Mouse (Mus musculus) kidney, adult 8-10 months (tissue): ENCODE results near the gene Polr3c.
"Not testable (repeated sequence)": the region's sequence is repeated elsewhere in the genome, so short reads cannot be mapped to it uniquely, and the experiment has no call there.

Source experiments
- DNase-seq, 2 experiments: peaks; one replicate each; pipeline ENCODE4 v3.0.0; 2022

Gene Polr3c

DNA sequence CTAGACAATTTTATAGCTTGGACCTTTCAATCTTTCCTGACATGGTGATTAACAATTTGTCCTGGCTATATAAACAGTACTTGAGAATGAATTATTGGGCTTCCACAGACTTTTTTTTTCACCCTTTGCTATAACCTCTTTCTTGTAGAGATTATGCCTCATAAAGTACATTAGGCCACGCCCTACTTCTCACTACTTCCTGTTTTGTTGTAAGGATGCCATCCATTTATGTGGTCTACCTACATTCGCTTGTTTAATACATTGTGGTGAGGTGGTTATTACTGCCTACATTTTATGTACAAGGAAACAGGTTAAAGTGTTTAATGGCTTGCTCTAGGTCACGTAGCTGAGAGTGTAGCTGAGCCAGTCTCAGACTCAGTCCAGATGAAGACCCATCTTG lies 52.3 kb downstream of the Polr3c start:
- no peak for DNase-seq

DNA sequence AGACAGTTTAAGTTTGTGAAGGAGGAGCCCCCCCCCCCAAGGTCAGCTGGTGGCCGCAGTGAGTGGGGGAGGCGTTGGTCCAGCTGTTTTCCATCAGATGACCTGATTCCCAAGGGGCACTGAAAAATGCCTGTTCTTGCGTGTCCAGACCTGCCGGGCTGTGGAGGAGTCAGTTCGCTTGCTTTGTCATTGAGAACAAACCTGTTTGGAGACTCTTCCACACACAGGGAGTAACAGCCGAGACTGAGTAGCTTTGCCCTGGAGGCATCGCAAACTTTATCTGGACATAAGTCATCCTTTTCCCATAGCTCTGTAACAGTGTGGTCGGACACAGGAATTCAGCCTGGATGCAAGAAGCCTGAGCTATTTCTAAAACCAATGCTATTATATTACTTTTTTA lies 53.0 kb downstream of the Polr3c start:
- DNase-seq, result no peak

DNA sequence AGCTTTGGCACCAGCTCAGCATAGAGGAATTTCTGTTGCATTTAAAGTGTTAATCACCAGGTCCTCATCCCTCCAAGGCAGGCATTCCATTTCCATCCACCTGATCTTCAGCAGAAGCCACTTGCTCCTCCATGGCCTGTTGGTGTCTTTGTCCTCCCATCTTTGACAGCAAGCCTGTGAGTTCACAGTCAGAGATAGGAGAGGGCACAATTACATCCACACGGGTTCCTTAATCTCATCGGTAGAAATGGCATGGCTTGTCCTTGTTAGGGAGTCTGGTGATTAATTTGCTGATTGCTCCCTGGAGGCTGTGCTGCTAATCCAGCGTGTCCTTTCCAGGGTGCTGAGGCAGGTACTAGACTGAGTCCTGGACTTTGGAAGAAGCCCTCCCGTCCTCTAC lies 53.9 kb downstream of the Polr3c start:
- DNase-seq, result no peak

DNA sequence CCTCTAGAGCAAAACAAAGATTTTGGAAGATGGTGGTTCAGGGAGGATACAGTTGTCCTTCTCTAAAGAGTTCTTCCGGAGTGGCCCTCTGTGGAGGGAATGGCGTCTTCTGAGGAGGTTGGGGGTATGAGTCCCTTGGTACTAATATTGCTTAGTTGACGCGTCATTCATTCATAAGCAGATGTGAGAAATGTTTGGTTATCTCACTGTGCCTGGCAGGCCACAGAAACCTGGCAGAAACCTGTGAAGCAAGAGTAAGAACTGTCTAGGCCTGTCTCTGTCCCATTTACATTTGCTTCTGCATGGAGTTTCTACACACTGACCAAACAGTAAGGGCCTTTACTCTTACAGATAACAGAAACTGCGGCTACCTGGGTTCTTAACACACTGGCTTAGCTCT lies 55.9 kb downstream of the Polr3c start:
- DNase-seq, result no peak

DNA sequence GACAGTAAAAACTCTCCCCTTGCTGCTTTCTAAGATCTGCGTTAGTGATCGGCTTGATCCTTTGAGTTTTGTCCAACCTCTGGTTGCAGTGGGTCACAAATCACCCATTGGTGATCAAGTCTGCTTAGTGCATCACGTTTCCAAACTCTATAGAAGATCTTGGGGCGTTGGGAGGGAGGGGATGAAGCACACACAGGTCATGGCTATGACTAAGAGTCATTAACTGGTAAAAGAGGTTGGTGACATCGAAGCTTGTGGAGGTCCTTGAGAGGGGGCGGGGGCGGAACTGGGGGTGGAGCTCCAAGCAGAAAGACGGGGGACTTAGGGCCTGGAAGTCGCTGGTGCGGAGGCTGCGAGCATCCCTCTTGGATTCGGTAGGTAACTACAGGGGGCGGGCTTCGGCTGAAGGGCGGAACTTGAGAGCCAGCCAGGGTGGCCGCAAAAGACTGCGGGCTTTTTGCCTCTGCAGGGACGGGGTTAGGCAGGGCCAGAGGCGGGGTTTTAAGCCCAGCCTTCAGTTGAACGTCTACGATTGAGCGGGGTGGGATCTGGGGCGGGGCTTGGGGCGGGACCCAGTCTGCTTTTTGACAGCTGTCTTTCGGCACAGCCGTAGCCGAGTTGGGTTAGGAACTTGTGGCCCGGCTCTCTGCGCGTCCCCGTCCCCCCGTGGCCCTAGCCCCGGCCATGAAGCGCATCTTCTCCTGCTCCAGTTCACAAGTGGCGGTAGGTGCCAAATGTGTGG lies 57.5 kb downstream of the Polr3c start, which contains the start of gene Ankrd35:
Gene Ankrd35 (plus strand): TSS at position 405 of the 742 bp plus-strand sequence.
- peak; percentile 84 to 86 for DNase-seq

DNA sequence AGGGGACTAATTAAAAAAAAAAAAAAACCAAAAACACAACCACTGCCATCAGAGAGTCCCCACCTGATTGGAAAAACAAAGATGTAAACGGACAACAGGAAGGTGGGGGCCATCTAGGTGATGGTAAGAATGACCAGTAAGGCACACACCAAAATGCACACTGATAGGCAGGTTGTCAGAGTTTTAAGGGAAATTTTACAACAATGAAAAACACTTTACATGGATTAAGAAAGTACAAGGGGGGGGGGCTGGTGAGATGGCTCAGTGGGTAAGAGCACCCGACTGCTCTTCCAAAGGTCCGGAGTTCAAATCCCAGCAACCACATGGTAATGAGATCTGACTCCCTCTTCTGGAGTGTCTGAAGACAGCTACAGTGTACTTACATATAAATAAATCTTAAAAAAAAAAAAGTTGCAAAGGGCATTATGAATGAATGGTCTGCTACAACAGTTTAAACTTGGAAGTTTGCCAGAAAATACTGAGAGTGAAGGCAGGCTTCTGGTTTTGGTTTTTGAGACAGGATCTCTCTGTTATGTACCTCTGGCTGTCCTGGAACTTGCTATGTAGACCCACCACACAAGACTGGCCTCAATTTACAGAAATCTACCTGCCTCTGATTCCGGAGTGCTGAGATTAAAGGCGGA lies 58.9 kb downstream of the Polr3c start:
- no peak for DNase-seq

DNA sequence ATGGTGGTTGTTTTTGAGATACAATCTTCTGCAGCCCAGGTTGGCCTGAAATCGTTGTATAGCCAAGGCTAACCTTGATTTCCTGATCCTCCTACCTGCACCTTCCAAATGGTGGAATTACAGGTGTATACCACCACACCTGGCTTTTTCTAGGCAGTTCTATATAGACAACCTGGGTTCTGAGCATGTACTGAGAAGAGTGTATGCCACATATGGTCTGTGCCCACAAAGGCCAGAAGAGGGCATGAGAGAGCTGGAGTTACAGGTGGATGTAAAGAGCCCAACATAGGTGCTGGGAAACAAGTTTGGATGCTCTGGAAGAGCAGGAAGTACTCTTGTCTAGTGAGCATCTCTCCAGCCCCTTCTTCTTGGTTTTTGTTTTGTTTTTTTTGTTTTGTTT lies 60.1 kb downstream of the Polr3c start:
- peak in 1 of 2 experiments; percentile 47 for DNase-seq

DNA sequence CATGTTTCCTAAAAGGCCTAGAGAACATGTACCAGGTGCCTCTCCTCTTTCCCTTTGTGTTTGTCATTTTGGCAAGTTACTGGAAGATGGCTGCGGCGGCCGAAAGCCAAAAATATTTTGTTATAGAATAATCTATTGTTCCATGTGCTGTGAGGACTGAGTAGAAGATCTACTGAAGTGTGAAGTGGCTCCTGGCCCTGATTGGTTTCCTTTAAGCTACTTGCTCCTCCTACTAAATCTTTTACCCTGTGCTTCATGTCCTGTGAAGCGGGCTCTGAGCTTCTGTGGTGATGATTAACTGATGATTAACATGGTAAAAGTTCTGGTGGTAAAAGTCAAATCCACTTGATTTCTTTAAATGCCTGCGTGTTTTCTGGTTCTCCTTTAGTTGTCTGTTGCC lies 60.5 kb downstream of the Polr3c start:
- peak; percentile 55 to 65 for DNase-seq

DNA sequence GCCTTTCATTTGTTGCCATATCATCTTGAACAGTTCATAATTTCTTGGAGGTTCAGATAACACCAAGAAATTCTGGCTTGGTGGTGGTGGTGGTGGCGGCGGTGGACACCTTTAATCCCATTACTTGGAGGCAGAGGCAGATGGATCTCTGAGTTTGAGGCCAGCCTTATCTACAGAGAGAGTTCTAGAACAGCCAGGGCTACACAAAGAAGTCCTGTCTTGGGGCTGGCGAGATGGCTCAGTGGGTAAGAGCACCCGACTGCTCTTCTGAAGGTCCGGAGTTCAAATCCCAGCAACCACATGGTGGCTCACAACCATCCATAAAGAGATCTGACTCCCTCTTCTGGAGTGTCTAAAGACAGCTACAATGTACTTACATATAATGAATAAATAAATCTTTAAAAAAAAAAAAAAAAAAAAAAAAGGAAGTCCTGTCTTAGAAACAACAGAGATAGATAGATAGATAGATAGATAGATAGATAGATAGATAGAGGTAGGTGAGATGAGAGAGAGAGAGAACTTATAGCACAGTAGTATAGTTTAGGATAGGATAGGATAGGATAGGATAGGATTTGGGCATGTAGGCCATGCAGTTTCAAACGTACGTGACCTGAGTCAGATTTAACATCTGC lies 61.6 kb downstream of the Polr3c start:
- not testable (repeated sequence) for DNase-seq

DNA sequence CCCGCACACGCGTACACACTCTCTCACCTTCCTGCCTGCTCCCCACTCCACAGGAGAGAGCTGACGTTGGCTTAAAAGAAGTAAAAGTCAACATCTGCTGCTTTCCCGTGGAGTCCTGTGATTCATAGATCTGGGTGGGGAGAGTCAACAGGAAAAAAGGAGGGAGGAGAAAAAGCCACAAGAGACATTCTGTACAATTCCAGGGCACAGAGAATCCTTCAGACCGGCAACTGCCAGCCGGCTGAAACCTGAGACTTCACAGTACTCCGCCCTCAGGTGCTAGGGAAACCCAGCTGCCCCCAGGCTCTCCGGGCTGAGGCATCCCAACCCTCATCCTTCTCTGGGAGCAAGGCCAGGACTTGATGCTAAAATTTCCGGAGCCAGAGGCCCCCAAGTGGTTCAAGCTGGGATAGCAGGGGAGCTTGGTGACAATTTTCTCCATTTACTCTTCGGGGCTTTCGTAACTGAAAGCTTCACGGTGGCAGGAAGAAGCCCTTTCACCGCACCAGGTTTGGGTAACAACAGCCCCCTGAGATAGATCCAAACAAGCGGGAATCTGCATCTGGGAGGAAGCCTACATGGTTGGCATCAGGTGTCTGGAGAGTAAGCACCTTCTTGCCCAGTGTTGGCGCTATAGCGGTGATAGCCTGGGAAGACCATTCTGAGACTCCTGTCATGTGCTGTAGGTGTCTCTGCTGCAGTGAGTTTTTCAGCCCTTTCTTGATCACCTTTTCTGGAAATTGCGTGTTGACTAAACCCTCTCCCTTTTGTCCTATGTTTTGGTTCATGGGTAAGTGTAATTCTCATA lies 63.8 kb downstream of the Polr3c start:
- DNase-seq, result peak; percentile 62 to 87

DNA sequence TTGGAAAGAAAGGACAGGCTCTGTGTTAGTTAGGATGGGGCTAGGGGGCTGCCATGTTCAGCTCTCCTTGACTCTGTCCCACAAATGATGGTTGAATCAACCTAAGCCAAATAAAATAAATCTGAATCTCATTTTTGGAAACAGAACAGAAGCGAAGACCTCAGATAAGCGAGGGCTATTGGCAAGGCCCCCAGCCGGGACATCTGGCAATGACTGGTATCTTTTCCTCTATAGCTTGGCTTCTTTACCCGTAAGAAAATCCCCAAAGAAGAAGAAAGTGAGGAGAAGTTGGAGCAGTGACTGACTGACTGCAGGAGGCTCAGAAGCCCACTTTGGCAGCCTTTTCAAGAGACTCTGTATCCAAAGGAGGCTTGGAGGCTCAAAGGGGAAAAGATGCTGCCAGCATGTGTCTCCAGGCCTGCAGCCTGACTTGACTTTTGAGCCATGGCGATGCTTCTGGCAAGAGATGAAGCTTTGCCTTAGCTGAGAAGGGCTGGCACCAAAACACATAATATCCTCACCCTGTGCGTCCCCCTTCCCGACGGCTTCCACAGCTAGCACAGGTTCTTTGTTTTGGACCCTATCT lies 64.6 kb downstream of the Polr3c start:
- DNase-seq, result no peak
